Mouse (Mus musculus): ENCODE measurements around the gene Hoxb7. TPM values are rescaled to one million over a fixed set of nuclear protein-coding genes. Genes with fewer than 3 reads are reported as not detected.

The Hoxb7 gene
- polyA plus RNA-seq, 1 experiment from 2014 or later, result 65.9 TPM

GRCm38 (mm10) chr11:96334998-96335397 lies 48.6 kb downstream of the Hoxb7 start:
- no peaks in the 10 kb centered on the region for H3K27me3 ChIP-seq (ENCODE audit: control insufficient read depth, insufficient read depth, low read length)
- DNase-seq (ENCODE audit: low spot score), result no peak
- peak overlapping the region; percentile 96 for H3K4me3 ChIP-seq (ENCODE audit: low read depth, low read length)
- peaks cover 94% of the 10 kb centered on the region for H3K4me1 ChIP-seq (ENCODE audit: control insufficient read depth, insufficient read depth, low read length)
- H3K9me3 ChIP-seq (ENCODE audit: control insufficient read depth, low read length), result no peaks in the 10 kb centered on the region
- peak overlapping the region; percentile 100 for H3K9ac ChIP-seq (ENCODE audit: low read length)
- ATAC-seq (ENCODE audit: insufficient read depth, low FRiP score, low TSS enrichment), result no peak
- peak overlapping the region; percentile 100 for H3K4me2 ChIP-seq (ENCODE audit: low read depth)
- H3K27ac ChIP-seq (ENCODE audit: low read depth, low read length), result peak overlapping the region; percentile 100
- H3K36me3 ChIP-seq (ENCODE audit: control insufficient read depth, insufficient read depth, low read length), result peaks cover 8% of the 10 kb centered on the region
- 33% methylated on average over 3 of the region's 3 CpGs for WGBS

- H3K27ac ChIP-seq (ENCODE audit: low read depth, low read length), result peak overlapping the region; percentile 100
- DNase-seq (ENCODE audit: low spot score) (peak; percentile 66), ATAC-seq (ENCODE audit: insufficient read depth, low FRiP score, low TSS enrichment) (no peak)
- H3K36me3 ChIP-seq (ENCODE audit: control insufficient read depth, insufficient read depth, low read length), result peaks cover 5% of the 10 kb centered on the region
- WGBS, result 7% methylated on average over 2 of the region's 2 CpGs
- H3K9ac ChIP-seq (ENCODE audit: low read length), result peak overlapping the region; percentile 100
- H3K27me3 ChIP-seq (ENCODE audit: control insufficient read depth, insufficient read depth, low read length), result no peaks in the 10 kb centered on the region
- H3K4me3 ChIP-seq (ENCODE audit: low read depth, low read length), result peak overlapping the region; percentile 60
- no peaks in the 10 kb centered on the region for H3K9me3 ChIP-seq (ENCODE audit: control insufficient read depth, low read length)
- peak overlapping the region; percentile 100 for H3K4me2 ChIP-seq (ENCODE audit: low read depth)
- H3K4me1 ChIP-seq (ENCODE audit: control insufficient read depth, insufficient read depth, low read length), result peaks cover 85% of the 10 kb centered on the region
These were observed 50.2 kb downstream of the Hoxb7 start for GRCm38 (mm10) chr11:96336597-96336996.

GRCm38 (mm10) chr11:96337026-96337425 lies 50.6 kb downstream of the Hoxb7 start:
- peak overlapping the region; percentile 100 for H3K9ac ChIP-seq (ENCODE audit: low read length)
- peaks cover 84% of the 10 kb centered on the region for H3K4me1 ChIP-seq (ENCODE audit: control insufficient read depth, insufficient read depth, low read length)
- peak overlapping the region; percentile 100 for H3K27ac ChIP-seq (ENCODE audit: low read depth, low read length)
- no peaks in the 10 kb centered on the region for H3K27me3 ChIP-seq (ENCODE audit: control insufficient read depth, insufficient read depth, low read length)
- H3K4me2 ChIP-seq (ENCODE audit: low read depth), result peak overlapping the region; percentile 100
- WGBS, result 5% methylated on average over 6 of the region's 6 CpGs
- no peaks in the 10 kb centered on the region for H3K9me3 ChIP-seq (ENCODE audit: control insufficient read depth, low read length)
- peak overlapping the region; percentile 60 for H3K4me3 ChIP-seq (ENCODE audit: low read depth, low read length)
- peaks cover 5% of the 10 kb centered on the region for H3K36me3 ChIP-seq (ENCODE audit: control insufficient read depth, insufficient read depth, low read length)
- no peak for ATAC-seq (ENCODE audit: insufficient read depth, low FRiP score, low TSS enrichment)
- DNase-seq (ENCODE audit: low spot score), result peak; percentile 54

- peak overlapping the region; percentile 60 for H3K4me3 ChIP-seq (ENCODE audit: low read depth, low read length)
- peak; percentile 54 for DNase-seq (ENCODE audit: low spot score)
- H3K9ac ChIP-seq (ENCODE audit: low read length), result peak overlapping the region; percentile 100
- H3K36me3 ChIP-seq (ENCODE audit: control insufficient read depth, insufficient read depth, low read length), result peaks cover 3% of the 10 kb centered on the region; the same call in 1 of the 2 replicates
- no peaks in the 10 kb centered on the region for H3K9me3 ChIP-seq (ENCODE audit: control insufficient read depth, low read length)
- H3K4me2 ChIP-seq (ENCODE audit: low read depth), result peak overlapping the region; percentile 100
- WGBS, result 9% methylated on average over 7 of the region's 7 CpGs
- peak overlapping the region; percentile 100 for H3K27ac ChIP-seq (ENCODE audit: low read depth, low read length)
- H3K4me1 ChIP-seq (ENCODE audit: control insufficient read depth, insufficient read depth, low read length), result peaks cover 85% of the 10 kb centered on the region
- no peak for ATAC-seq (ENCODE audit: insufficient read depth, low FRiP score, low TSS enrichment)
- H3K27me3 ChIP-seq (ENCODE audit: control insufficient read depth, insufficient read depth, low read length), result no peaks in the 10 kb centered on the region
These were observed 52.8 kb downstream of the Hoxb7 start for GRCm38 (mm10) chr11:96338957-96339855.

MicroRNA genes within 50 kb of the gene (microRNA counts, 519-probe panel; counts per million panel counts)
- 6,493 counts per million, percentile 98 among the panel's probes with 10 or more counts for microRNA mmu-miR-10a
- 5,442 counts per million, percentile 93 among the panel's probes with 10 or more counts for microRNA mmu-miR-196a

Small RNA genes lying within 50 kb of the gene (microRNA-seq; reads per million reads assigned to microRNA genes)
- gene Mir10a (176,342 reads per million, percentile 100 among the genes with 10 or more reads in this experiment), gene Mir196a-1 (45.6 reads per million, percentile 39 among the genes with 10 or more reads in this experiment)

Other genes starting within 250 kb of the Hoxb7 start
- 26.7 and 29.7 TPM in 2 replicates for gene Ube2z, start 221.2 kb upstream of the Hoxb7 start, polyA plus RNA-seq (2014; fragmentation: Nextera tagmentation; extraction: Ambion mirVana)
- 551 and 560 TPM in 2 replicates for gene Atp5g1, start 211.0 kb upstream of the Hoxb7 start, polyA plus RNA-seq (2014; fragmentation: Nextera tagmentation; extraction: Ambion mirVana)
- not detected in 2 replicates for gene Calcoco2, start 174.7 kb upstream of the Hoxb7 start, polyA plus RNA-seq (2014; fragmentation: Nextera tagmentation; extraction: Ambion mirVana)
- not detected in 2 replicates for gene Ttll6, start 152.8 kb upstream of the Hoxb7 start, polyA plus RNA-seq (2014; fragmentation: Nextera tagmentation; extraction: Ambion mirVana)
- 0.33 and 0.35 TPM in 2 replicates for gene Hoxb13, start 92.3 kb upstream of the Hoxb7 start, polyA plus RNA-seq (2014; fragmentation: Nextera tagmentation; extraction: Ambion mirVana)
- gene Hoxb9, start 15.2 kb upstream of the Hoxb7 start, polyA plus RNA-seq (2014; fragmentation: Nextera tagmentation; extraction: Ambion mirVana), result 60.7 and 67.9 TPM in 2 replicates
- 27.9 and 28.2 TPM in 2 replicates for gene Hoxb8, start 4.7 kb upstream of the Hoxb7 start, polyA plus RNA-seq (2014; fragmentation: Nextera tagmentation; extraction: Ambion mirVana)
- gene Hoxb6, start 5.9 kb downstream of the Hoxb7 start, polyA plus RNA-seq (2014; fragmentation: Nextera tagmentation; extraction: Ambion mirVana), result 81.4 and 87.2 TPM in 2 replicates
- 49.0 and 49.1 TPM in 2 replicates for gene Hoxb5, start 16.7 kb downstream of the Hoxb7 start, polyA plus RNA-seq (2014; fragmentation: Nextera tagmentation; extraction: Ambion mirVana)
- 3.1 and 3.8 TPM in 2 replicates for gene Hoxb4, start 31.6 kb downstream of the Hoxb7 start, polyA plus RNA-seq (2014; fragmentation: Nextera tagmentation; extraction: Ambion mirVana)
- 10.3 and 14.2 TPM in 2 replicates for gene Hoxb3, start 36.7 kb downstream of the Hoxb7 start, polyA plus RNA-seq (2014; fragmentation: Nextera tagmentation; extraction: Ambion mirVana)
- gene Hoxb2, start 63.9 kb downstream of the Hoxb7 start, polyA plus RNA-seq (2014; fragmentation: Nextera tagmentation; extraction: Ambion mirVana), result 88.2 and 89.0 TPM in 2 replicates
- 15.7 and 17.2 TPM in 2 replicates for gene Hoxb1, start 79.1 kb downstream of the Hoxb7 start, polyA plus RNA-seq (2014; fragmentation: Nextera tagmentation; extraction: Ambion mirVana)
- gene Skap1, start 178.0 kb downstream of the Hoxb7 start, polyA plus RNA-seq (2014; fragmentation: Nextera tagmentation; extraction: Ambion mirVana), result 1.8 and 2.1 TPM in 2 replicates